Mouse (Mus musculus) heart, embryonic 11.5 days (tissue): ENCODE measurements around the gene Cog4. TPM values are rescaled to one million over a fixed set of nuclear protein-coding genes. Genes with fewer than 3 reads are reported as not detected.
"Not testable (repeated sequence)": the region's sequence is repeated elsewhere in the genome, so short reads cannot be mapped to it uniquely, and the experiment has no call there.

Experiments
- ATAC-seq: fragments of 200-750 bp; cut with Nextera tagmentation; replicated peaks from 2 replicates; pipeline ENCODE4 v1.8.0; 2017; ENCODE audit warnings: moderate library complexity; ENCODE audit not compliant: insufficient number of reproducible peaks, low FRiP score, low TSS enrichment
- H3K27ac ChIP-seq: fragments of 300-500 bp; sonication (generic); 2 replicates; pipeline ENCODE4 v1.5.1; 2014; ENCODE audit warnings: mild to moderate bottlenecking, low read depth, low read length
- H3K27me3 ChIP-seq: fragments of 300-500 bp; sonication (generic); 2 replicates; pipeline ENCODE4 v1.6.1; 2014; ENCODE audit warnings: mild to moderate bottlenecking, low read length, mixed read lengths; ENCODE audit not compliant: control insufficient read depth, insufficient read depth
- H3K36me3 ChIP-seq: fragments of 300-500 bp; sonication (generic); 2 replicates; pipeline ENCODE4 v1.6.1; 2014; ENCODE audit warnings: mild to moderate bottlenecking, low read length, moderate library complexity, mixed read lengths; ENCODE audit not compliant: control insufficient read depth, insufficient read depth
- H3K4me1 ChIP-seq: fragments of 300-500 bp; sonication (generic); 2 replicates; pipeline ENCODE4 v1.6.1; 2014; ENCODE audit warnings: low read length; ENCODE audit not compliant: control insufficient read depth, insufficient read depth
- H3K4me2 ChIP-seq: fragments of 300-500 bp; sonication (generic); 2 replicates; pipeline ENCODE4 v1.6.1; 2014; ENCODE audit warnings: mild to moderate bottlenecking, moderate library complexity
- H3K4me3 ChIP-seq: fragments of 300-500 bp; sonication (generic); 2 replicates; pipeline ENCODE4 v1.5.1; 2014; ENCODE audit warnings: low read depth, low read length
- H3K9ac ChIP-seq: fragments of 300-500 bp; sonication (generic); 2 replicates; pipeline ENCODE4 v1.6.1; 2014; ENCODE audit warnings: mild to moderate bottlenecking, low read depth, low read length, moderate library complexity
- H3K9me3 ChIP-seq: fragments of 300-500 bp; sonication (generic); replicated peaks from 2 replicates; pipeline ENCODE4 v1.6.1; 2016; ENCODE audit warnings: low read length; ENCODE audit not compliant: control insufficient read depth
- WGBS: fragments of 180-500 bp; shearing (Covaris S2); extraction: QIAGEN DNeasy Blood & Tissue Kit; methylation state at CpG from one replicate; pipeline ENCODE4 v1.1.7; 2014; ENCODE audit not compliant: insufficient replicate concordance; 5-methylcytosine and 5-hydroxymethylcytosine counted together
- polyA plus RNA-seq: library from polyadenylated mRNA; unstranded; fragments of >200 nt; fragmentation: Nextera tagmentation; extraction: Ambion mirVana; gene quantifications from 2 replicates; pipeline ENCODE4 v1.2.1, GENCODE M21; 2014

Cog4 gene
- polyA plus RNA-seq, 1 experiment from 2014 or later: 62.8 TPM

GRCm38 (mm10) chr8:110901839-110902578 lies 55.6 kb downstream of the Cog4 start, which contains the start of gene Fuk:
TSS of gene Fuk (minus strand) at chr8:110902488.
- no peaks in the 10 kb centered on the region for H3K27me3 ChIP-seq
- H3K4me2 ChIP-seq: peak within 1 kb of the TSS; percentile 72
- H3K4me1 ChIP-seq: 0 out of 2 replicates have a peak, but pooled peaks cover 2% of the 10 kb centered on the region
- ATAC-seq: peak; percentile 85
- no peaks in the 10 kb centered on the region for H3K9me3 ChIP-seq
- peak within 1 kb of the TSS; percentile 85 for H3K4me3 ChIP-seq
- H3K9ac ChIP-seq: peak within 1 kb of the TSS; percentile 81
- no peak within 1 kb of the TSS for H3K27ac ChIP-seq
- 3% methylated on average over 30 of the region's 30 CpGs for WGBS
- H3K36me3 ChIP-seq: peaks cover 5% of the 10 kb centered on the region; the same call in 1 of the 2 replicates

DNA sequence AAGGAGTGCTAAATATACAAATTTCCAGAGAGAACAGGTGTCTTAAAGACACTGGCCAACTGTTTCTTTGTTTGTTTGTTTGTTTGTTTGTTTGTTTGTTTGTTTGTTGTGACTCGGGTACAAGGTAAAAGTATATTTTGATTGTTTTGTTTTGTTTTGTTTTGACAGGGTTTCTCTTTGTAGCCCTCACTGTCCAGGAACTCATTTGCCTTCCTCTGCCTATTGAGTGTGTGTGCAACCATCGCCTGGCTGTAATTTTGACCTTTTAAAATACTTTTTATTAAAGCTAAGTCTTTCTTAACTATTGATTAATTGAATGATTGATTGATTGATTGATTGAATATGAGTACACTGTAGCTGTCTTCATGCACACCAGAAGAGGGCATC lies 56.2 kb downstream of the Cog4 start:
- Histone ChIP-seq H3K36me3 (peaks cover 5% of the 10 kb centered on the region; the same call in 1 of the 2 replicates), H3K9me3 (no peaks in the 10 kb centered on the region), H3K4me1 (0 out of 2 replicates have a peak, but pooled peaks cover 2% of the 10 kb centered on the region), H3K27ac (no peak overlapping the region), H3K27me3 (no peaks in the 10 kb centered on the region), H3K9ac (no peak overlapping the region), H3K4me3 (peak overlapping the region; percentile 85), H3K4me2 (peak overlapping the region; percentile 72)
- WGBS: 66% methylated on average over 2 of the region's 2 CpGs
- no peak for ATAC-seq

- 84% methylated on average over 6 of the region's 6 CpGs for WGBS
- Histone ChIP-seq H3K4me2 (no peak overlapping the region), H3K9ac (no peak overlapping the region), H3K27me3 (no peaks in the 10 kb centered on the region), H3K4me3 (no peak overlapping the region), H3K36me3 (no peaks in the 10 kb centered on the region), H3K9me3 (no peaks in the 10 kb centered on the region), H3K27ac (no peak overlapping the region), H3K4me1 (0 out of 2 replicates have a peak, but pooled peaks cover 2% of the 10 kb centered on the region)
- no peak for ATAC-seq
These were observed 59.0 kb downstream of the Cog4 start for GRCm38 (mm10) chr8:110905404-110905803.

DNA sequence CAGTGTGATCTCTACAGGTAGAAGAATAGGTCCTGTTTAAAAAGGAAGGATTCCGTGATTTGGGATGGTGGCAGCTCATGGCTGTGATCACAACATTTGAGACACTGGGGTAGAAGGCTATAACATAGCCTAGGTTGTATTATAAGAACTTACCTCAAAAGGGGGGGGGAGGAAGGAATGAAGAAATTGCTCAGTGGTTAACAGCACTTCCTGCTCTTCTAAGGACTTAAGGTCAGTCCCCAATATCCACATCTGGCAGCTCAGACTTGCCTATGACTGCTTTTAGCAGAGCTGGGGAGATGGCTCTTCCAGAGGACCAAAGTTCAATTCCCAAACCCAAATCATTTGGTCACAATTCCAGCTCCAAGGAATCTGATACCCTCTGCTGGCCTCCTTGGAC lies 60.3 kb downstream of the Cog4 start:
- H3K27ac ChIP-seq: no peak overlapping the region
- H3K9me3 ChIP-seq: no peaks in the 10 kb centered on the region

GRCm38 (mm10) chr8:110909850-110910249 lies 63.5 kb downstream of the Cog4 start:
- not testable (repeated sequence) for H3K27ac ChIP-seq, H3K9ac ChIP-seq, ATAC-seq, H3K36me3 ChIP-seq, H3K27me3 ChIP-seq, H3K4me2 ChIP-seq, H3K4me1 ChIP-seq, H3K9me3 ChIP-seq, H3K4me3 ChIP-seq

More for the DNA sequence above, 60.3 kb downstream of the Cog4 start:
- H3K9ac ChIP-seq: no peak overlapping the region
- 89% methylated on average over 1 of the region's 1 CpGs for WGBS
- H3K36me3 ChIP-seq: no peaks in the 10 kb centered on the region
- no peak overlapping the region for H3K4me2 ChIP-seq
- ATAC-seq: no peak
- no peaks in the 10 kb centered on the region for H3K27me3 ChIP-seq
- H3K4me1 ChIP-seq: 0 out of 2 replicates have a peak, but pooled peaks cover under 1% of the 10 kb centered on the region
- H3K4me3 ChIP-seq: no peak overlapping the region

DNA sequence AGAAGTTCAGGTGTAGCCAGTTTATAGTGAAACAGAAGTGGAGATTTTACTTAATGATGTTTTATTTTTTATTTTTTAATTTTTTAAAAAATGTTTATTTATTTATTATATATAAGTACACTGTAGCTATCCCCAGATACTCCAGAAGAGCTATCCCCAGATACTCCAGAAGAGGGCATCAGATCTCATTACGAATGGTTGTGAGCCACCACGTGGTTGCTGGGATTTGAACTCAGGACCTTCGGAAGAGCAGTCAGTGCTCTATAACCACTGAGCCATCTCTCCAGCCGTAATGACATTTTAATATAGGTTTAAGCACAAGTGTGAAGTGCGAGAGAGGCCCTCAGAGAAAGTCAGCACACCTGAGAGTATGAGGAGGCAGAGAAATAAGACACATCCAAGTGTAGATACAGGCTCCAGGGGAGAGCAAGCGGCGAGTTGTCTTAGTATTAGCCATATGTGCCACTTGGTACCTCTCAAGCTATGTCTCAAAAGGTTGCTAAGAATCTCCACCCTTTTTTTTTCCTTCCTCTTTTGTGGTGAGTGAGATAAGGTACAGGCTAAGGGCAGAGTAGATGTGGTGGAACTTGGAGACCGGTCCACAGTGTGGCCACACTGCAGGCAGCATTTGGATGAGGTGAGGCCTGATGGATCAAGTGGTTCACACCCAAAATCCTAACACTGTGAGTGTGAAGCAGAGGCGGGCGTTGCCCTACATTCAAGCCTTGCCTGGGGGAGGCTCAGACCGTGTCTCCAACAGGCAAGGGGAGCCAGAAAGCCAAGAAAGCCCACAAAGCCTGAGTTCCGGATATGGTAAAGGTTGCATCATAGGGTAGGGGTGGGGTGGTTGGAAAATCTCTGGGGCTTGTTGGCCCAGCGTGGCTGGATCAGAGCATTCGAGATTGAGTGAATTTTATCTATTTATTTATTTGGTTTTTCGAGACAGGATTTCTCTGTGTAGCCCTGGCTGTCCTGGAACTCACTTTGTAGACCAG lies 65.5 kb downstream of the Cog4 start:
- peak; percentile 59; the same call in 1 of the 2 replicates for ATAC-seq
- Histone ChIP-seq H3K4me2 (no peak overlapping the region), H3K9ac (no peak overlapping the region), H3K27ac (no peak overlapping the region), H3K27me3 (no peaks in the 10 kb centered on the region), H3K4me1 (no peaks in the 10 kb centered on the region), H3K36me3 (no peaks in the 10 kb centered on the region), H3K9me3 (no peaks in the 10 kb centered on the region), H3K4me3 (no peak overlapping the region)
- 80% methylated on average over 15 of the region's 15 CpGs for WGBS

DNA sequence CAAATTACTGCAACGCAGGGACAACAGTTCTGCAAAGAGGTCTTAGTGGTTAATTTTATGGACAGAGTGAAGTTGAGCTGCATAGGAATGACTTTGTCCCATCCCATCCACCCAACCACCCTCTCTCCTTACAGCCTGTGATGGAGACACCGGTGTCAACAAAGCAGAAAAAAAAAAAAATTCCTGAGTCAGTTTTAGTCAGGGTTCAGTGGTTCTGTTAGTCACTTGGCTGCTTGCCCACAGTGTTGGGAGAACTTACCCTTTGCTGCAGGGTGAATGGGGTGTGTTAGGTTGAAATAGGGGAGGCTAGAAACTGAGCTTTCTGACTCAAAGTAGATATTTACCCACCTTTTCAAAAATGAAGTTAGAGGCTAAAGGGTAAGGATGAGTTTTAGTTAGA lies 71.0 kb downstream of the Cog4 start:
- no peaks in the 10 kb centered on the region for H3K36me3 ChIP-seq
- no peak overlapping the region for H3K4me3 ChIP-seq
- 64% methylated on average over 2 of the region's 2 CpGs for WGBS
- no peaks in the 10 kb centered on the region for H3K9me3 ChIP-seq
- H3K4me1 ChIP-seq: peaks cover 24% of the 10 kb centered on the region
- H3K9ac ChIP-seq: no peak overlapping the region
- no peak overlapping the region for H3K27ac ChIP-seq
- no peak for ATAC-seq
- H3K27me3 ChIP-seq: no peaks in the 10 kb centered on the region
- no peak overlapping the region for H3K4me2 ChIP-seq

- Histone ChIP-seq H3K36me3 (no peaks in the 10 kb centered on the region), H3K27me3 (no peaks in the 10 kb centered on the region), H3K4me3 (no peak overlapping the region), H3K4me2 (no peak overlapping the region), H3K27ac (no peak overlapping the region), H3K9me3 (no peaks in the 10 kb centered on the region), H3K4me1 (peaks cover 24% of the 10 kb centered on the region), H3K9ac (no peak overlapping the region)
- no peak for ATAC-seq
- 87% methylated on average over 11 of the region's 11 CpGs for WGBS
These were observed 71.6 kb downstream of the Cog4 start for GRCm38 (mm10) chr8:110918027-110918426.
